Mouse (Mus musculus): ENCODE results near the gene Zfp277.

Zfp277 gene

DNA sequence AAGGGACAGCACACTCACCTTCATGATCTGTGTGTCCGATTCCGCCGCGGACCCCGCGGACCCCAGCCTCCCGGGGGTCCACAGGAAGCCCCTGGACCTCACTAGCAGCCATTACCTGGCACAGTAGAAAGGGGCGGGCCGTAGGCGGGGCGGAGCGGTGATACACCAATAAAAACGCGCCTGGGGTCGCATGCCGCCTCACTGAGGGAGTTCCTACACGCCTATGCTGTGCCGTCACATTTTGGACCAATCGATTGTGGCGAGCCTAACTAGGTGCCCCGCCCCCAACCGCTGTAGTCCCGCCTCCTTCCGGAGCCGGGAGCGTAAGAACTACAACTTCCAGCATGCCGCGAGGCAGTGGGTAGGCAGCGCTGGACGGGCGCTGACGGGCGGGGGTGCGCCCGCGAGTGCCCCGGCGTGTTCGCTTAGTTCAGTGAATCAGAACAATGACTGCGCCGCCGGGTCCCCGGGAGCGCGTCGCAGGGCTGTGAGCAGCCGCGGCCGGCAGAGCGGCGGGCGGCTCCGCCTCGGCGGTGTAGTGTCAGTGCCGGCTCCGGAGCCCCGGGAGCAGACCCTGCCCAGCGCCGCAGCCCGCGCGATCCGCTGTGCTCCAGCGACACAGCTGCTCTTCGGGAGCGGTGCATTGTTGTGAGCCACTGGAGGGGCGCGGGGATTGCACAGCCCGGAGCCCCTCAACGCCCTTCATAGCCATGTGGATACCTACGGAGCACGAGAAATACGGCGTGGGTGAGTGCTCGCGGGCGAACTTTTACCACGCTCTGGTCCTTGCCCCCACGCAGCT lies at the start of gene Zfp277, which contains the start of gene Dock4:
Gene Zfp277 (minus strand): TSS at position 255 of the 802 bp plus-strand sequence.
Gene Dock4 (plus strand): TSS at position 305 of the 802 bp plus-strand sequence.
- peak; percentile 99 for DNase-seq (ENCODE audit: low read depth)

DNA sequence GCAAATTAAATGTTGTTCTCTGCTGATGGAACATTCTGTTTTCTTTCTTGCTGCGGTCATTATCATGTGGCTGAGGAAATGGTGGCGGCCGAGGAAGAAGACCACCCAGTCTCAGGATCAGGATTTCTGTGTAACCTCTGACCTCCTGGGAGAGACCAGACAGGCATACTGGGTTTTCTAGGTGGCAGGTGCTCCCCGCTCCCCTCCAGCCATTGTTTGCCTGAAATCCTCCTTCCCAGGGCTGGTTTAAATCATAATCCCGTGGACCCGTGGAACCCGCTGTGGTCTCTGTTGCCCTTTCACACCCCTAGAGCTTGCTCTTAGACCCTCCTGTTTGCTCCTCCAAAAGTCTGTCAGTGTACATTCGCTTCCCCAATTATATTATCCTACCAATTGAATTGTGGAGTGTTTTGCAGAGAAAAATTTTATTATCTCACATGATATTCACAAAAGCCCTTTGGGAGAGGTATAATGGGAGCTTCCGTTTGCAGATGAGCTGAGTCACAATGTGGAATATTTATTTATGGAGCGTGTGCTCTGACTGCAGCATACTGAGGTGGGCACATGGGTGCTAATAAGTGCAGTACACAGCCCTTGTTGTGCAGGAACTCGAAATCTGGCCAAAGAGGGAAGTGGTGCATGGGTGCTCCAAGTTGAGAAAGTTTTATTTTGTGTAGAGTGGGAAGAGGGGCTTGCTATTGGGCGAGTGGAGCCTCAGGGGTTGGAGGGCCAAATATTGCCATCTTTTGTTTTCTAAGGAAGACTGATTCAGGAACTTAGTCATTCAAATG lies 40.5 kb upstream of the Zfp277 start:
- no peak for DNase-seq (ENCODE audit: low read depth)

DNA sequence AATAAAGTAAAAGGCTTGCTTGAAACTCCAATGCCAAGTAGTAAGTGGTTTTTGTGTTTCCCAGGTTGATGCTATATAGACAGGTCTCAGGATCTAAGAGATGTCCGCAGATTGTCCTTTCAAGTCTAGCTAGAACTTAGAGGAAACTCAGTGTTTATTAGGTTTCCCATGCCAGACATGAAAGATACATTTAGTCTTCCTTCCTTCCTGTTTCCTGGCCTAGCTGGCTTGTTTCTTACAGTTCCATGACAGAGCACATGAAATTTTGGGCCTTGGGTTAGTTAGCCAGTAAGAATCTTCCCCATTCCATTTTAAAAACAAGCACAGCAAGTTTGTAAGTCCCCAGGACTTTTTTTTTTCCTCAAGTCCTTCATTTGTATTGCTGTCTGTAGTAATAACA lies 39.5 kb upstream of the Zfp277 start:
- DNase-seq (ENCODE audit: low read depth), result no peak

- no peak for DNase-seq (ENCODE audit: low read depth)
Measured at GRCm38 (mm10) chr12:40484224-40484623, 38.5 kb upstream of the Zfp277 start.

DNA sequence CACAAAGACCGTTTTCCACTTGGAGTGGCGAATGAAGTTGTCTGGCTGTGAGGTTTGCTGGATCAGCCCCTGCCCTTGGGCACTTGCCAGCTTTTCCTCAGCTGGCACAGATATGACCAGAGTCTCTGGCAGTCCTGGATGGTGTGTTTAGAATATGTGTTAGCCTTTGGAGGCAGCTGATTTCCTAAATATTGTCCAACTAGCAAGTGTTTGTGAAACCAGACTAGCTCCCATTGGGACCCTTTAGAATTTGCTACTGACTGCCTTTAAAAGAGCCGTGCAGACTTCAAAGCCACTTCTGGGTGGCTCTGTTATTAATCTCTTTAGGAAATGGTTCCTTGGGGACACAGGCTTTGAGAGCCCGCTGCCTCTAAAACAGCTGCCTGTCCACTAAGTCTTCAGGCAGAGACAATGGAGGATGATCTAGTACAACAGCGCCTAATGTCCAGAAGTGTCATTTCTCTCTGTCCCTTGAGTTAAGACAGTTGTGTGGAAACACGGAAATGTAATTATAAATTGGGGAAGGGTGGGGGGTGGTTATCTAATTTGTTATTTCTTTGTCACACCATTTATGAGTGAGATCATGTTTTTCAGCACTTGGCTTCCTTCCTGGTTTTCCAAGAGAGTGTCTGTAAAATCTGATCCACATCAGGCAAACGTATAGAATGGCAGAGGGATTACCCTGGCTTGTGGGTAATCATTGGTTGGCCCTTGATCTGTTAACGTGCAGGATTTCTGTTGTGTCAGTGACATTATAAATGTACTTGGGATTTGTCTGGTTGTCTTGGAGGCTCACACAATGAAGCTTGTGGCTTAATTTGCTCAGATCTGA lies 32.1 kb upstream of the Zfp277 start:
- no peak for DNase-seq (ENCODE audit: low read depth)

DNA sequence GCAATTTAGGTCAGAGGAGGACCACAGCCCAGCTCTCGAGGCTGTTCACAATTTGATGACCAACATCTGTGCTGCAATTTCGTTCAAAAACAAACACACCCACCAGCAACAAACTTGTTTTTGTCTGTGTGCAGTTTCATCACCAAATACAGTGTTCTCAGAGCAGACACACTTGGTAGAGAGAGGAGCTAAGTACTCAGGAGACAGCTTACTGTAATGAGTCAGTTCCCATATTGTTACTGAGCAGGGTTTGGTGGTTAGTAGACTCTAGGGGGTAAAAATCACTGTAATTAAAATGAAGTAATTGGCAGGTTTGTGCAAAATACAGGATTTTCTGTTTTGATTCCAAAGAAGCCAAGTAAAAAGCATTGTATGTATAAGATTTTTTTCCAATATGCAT lies 28.0 kb upstream of the Zfp277 start:
- no peak for DNase-seq (ENCODE audit: low read depth)

- DNase-seq (ENCODE audit: low read depth), result no peak
Measured at GRCm38 (mm10) chr12:40471649-40472399, 26.1 kb upstream of the Zfp277 start.

DNA sequence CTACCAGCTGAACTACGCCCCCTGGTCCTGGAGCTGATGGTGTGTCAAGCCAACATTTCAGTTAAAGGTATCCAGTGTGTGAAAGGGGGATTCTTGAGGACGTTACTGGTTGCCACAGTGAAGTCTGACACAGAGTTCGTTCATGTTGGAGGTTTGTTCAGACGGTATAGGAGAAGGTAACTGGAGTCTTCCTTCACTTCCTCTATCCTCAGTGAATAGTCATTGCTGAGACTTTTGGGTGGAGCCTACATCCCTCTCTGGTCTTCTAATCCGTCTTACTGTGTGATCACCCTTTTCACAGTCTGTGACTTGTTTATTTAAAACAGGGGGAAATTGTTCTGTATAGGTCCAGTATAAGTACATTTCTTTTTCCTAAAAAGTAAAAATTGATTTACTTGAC lies 23.3 kb upstream of the Zfp277 start:
- DNase-seq (ENCODE audit: low read depth), result no peak

DNA sequence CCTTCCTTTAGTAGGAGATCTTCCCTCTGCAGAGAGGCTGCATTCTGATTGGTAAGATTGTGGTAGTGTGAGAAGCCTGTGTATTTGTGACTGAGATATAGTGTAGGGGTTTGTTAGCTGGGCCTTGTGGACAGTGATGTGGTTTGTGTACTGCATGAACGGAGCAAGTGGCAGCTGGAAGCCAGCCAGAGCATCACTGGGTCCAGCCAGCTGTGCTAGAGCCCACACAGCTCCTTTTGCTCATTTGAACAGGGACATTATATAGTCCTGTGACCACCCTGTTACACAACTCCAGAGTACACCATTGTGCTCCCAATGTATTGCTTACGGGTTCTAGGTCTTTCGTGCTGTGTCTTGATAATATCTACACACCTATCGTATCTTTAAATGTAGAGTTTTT lies 22.5 kb upstream of the Zfp277 start:
- DNase-seq (ENCODE audit: low read depth), result no peak

- no peak for DNase-seq (ENCODE audit: low read depth)
Measured at GRCm38 (mm10) chr12:40464282-40464681, 18.6 kb upstream of the Zfp277 start.

DNA sequence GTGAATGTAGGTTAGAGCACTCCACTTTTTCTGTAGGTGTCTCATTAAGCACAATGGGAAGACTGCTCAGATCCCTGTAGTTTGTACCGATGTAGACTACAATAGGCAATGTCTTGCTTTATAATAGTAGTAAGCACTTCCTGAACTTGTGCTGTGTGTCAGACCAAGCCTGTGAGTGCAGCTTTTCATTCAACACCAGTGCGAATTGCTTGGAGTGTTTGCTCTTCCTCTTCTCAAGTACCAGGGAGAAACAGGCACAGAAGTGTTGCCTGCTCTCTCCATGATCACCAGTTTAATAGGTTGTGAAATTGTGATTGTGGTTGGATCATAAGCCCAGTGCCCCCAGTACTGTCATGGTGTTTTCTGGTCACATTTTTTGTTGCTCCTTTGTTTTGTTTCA lies 18.1 kb upstream of the Zfp277 start:
- DNase-seq (ENCODE audit: low read depth), result no peak

DNA sequence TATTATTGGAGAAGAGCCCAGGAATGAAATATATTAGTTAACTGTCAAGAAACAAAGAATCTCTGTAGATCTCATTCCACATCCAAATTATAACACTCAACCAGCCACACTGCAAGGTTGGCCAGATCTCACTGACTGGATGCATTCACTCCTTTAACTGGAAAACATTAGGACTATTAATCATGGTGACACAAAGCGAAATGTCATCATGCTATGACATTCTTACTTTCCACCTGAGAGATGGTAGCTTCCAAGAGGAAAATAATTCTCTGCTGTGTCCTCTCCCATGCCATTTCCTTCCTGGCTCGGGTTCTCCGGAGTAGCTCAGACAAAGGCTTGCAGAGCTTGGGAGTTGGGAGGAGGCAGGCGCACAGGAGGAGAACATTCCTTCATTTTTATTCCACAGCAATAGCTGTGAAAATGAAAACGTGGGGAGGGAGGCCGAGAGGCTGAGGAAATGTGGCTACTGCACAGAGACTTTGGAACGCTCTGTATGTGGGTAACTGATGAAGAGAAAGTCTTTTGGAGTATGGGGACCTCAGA lies 17.1 kb upstream of the Zfp277 start:
- no peak for DNase-seq (ENCODE audit: low read depth)

DNA sequence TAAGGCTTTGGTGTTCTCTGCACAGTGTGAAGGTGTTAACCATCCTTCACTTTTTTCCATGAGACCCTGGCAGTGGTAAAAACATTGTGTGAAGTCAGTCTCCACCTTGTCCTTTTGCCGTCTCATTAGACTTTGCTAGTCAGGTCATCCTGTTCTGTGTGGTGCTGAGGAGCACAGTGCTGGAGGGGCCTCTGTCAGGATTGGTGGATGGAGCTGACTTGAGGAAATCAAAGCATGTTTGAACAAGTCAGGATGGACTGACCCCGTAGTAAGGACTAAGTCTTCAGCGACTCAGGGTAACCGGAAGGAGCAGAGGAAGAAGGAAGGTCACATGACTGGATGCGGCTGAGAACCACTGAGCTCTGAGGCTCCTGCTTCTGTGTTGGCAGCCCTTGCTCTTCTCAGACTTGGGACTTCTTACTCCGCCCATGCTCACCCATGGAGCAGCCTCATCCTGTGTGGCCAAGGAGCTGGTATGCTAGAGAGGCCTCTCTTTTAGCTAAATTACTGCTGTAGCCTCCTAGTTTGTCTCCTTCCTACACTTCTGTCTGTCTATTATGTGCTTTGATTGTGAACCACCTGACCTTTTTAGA lies 14.1 kb upstream of the Zfp277 start:
- no peak for DNase-seq (ENCODE audit: low read depth)

- no peak for DNase-seq (ENCODE audit: low read depth)
Measured at GRCm38 (mm10) chr12:40458977-40459376, 13.3 kb upstream of the Zfp277 start.

DNA sequence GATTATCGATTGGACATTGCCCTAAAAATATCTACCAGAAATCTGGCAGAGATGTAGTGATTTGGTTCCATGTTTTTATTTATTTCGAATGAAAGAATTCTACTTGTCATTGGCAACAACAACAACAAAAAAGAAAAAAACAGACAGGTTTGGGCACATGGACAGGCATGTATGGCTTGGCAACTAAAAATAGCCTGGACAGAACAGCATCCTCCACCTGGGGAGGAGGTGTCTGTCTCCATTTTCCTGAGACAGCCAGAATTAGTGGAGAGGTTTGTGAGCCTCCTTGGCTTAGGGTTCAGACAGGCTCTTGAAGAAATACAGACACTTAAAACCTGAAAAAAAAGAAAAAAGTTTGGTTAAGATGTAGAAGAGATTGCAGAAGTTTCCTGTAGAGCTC lies 10.8 kb upstream of the Zfp277 start:
- no peak for DNase-seq (ENCODE audit: low read depth)

GRCm38 (mm10) chr12:40449119-40449795 lies 3.6 kb upstream of the Zfp277 start:
- no peak for DNase-seq (ENCODE audit: low read depth)

DNA sequence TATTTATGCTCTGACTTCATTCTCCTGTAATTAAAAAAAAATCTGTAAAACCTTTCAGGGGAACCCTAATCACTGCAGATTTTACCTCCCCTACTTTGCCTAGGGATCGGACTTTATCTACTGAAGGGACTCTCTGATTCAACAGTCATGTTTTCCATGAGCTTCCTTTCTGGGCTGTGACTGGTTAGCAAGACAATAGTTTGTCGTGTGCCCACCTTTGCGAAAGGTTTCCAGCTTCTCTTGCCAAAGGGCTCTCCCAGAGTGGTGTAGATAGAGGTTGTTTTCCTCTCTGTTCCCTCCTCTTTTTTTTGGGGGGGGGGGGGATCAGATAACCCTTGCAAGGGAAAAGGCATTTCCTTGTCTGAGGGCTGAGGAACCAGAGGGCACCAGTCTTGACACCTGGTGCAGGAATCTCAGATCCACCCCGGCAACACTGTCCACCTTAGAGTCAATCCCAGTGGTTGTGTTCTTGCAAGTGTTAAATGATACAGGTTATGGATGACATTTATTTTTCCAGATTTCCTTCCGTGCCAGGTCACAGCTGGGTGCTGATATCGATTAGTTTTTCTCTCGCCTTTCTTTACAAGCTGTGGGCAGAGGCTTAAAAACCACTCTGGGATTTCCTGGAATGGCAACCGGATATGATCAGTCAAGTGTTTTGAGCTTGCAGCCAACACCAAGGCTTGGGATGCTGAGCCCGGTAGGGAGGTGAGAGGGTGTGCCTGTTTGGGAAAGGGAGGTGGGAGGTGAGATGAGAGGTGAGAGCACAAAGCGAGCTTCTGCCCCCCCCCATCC lies 2.1 kb upstream of the Zfp277 start:
- DNase-seq (ENCODE audit: low read depth), result no peak

- DNase-seq (ENCODE audit: low read depth), result no peak
Measured at GRCm38 (mm10) chr12:40446450-40447381, 1.0 kb upstream of the Zfp277 start.

Data from c-Kit-positive CD71-positive TER-119-negative erythroid progenitor cells, embryonic 14.5 days (primary cell).